Mouse (Mus musculus) small intestine, adult 2 months (tissue): ENCODE measurements around the gene Gm17617. TPM values are rescaled to one million over a fixed set of nuclear protein-coding genes. Genes with fewer than 3 reads are reported as not detected.

Experiments used
- H3K27ac ChIP-seq: fragments of 200-500 bp; 2 replicates; pipeline ENCODE4 v1.5.1; 2012; ENCODE audit warnings: low read depth, low read length, control low read depth, inconsistent platforms; ENCODE audit not compliant: insufficient read depth
- H3K27me3 ChIP-seq: fragments of 200-500 bp; 2 replicates; pipeline ENCODE4 v1.6.1; 2012; ENCODE audit warnings: mild to moderate bottlenecking, moderate library complexity, low read length, inconsistent platforms; ENCODE audit not compliant: control insufficient read depth, insufficient read depth
- H3K36me3 ChIP-seq: fragments of 200-500 bp; 2 replicates; pipeline ENCODE4 v1.6.1; 2012; ENCODE audit warnings: mild to moderate bottlenecking, low read length, control low read depth, inconsistent platforms; ENCODE audit not compliant: control insufficient read depth, insufficient read depth
- H3K4me1 ChIP-seq: fragments of 200-500 bp; 2 replicates; pipeline ENCODE4 v1.6.1; 2012; ENCODE audit warnings: low read length, inconsistent platforms, mixed read lengths; ENCODE audit not compliant: control insufficient read depth, insufficient read depth, insufficient read length
- H3K4me3 ChIP-seq: fragments of 200-500 bp; 2 replicates; pipeline ENCODE4 v1.5.1; 2012; ENCODE audit warnings: low read depth, mild to moderate bottlenecking, control low read depth, inconsistent platforms, low read length, moderate library complexity
- CTCF ChIP-seq: fragments of 200-500 bp; IDR thresholded peaks from 2 replicates; pipeline ENCODE4 v1.5.1; 2012; ENCODE audit warnings: low read depth, mild to moderate bottlenecking, control low read depth, inconsistent platforms, low read length, moderate library complexity, mixed read lengths; ENCODE audit not compliant: insufficient replicate concordance, insufficient read length; ENCODE audit errors: extremely low read depth
- POLR2A ChIP-seq: fragments of 200-500 bp; IDR thresholded peaks from 2 replicates; pipeline ENCODE4 v1.6.1; 2012; ENCODE audit warnings: low read depth, mild to moderate bottlenecking, control low read depth, inconsistent platforms, low read length, moderate library complexity
- WGBS: fragments of 180-500 bp; shearing (Covaris S2); methylation state at CpG from one replicate; pipeline ENCODE4 v1.1.7; 2018; 5-methylcytosine and 5-hydroxymethylcytosine counted together
- polyA plus RNA-seq: library from polyadenylated mRNA; depleted of rRNA; stranded (reverse); fragments of >200 nt; gene quantifications from 2 replicates; pipeline ENCODE4 v1.2.3, GENCODE M21; 2012

Gm17617 gene
- polyA plus RNA-seq, 1 experiment: not detected

DNA sequence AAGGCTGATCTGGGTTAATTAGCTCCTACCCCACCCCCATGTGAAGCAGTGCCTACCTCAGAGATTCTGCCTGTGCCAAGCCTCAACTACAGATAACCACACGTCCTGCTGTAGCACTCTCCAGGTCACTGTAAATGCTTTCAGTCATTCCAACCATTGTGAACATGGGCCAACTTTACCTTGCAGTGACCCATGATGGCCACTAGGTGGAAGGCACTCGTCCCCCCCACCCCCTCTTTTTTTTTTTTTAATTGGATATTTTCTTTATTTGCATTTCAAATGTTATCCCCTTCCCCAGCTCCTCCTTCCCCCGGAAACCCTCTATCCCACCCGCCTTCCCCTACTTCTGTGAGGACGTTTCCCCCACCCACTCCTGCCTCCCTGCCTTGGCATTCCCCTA, 2.0 kb upstream of the Gm17617 start:
- H3K36me3 ChIP-seq: peaks cover 11% of the 10 kb centered on the region
- no peak overlapping the region for H3K4me3 ChIP-seq
- 4% methylated on average over 5 of the region's 5 CpGs for WGBS
- no peaks in the 10 kb centered on the region for H3K4me1 ChIP-seq
- no peak overlapping the region for H3K27ac ChIP-seq
- TF ChIP-seq POLR2A (no peak), CTCF (peak; percentile 63; the same call in 1 of the 2 replicates)
- H3K27me3 ChIP-seq: no peaks in the 10 kb centered on the region

DNA sequence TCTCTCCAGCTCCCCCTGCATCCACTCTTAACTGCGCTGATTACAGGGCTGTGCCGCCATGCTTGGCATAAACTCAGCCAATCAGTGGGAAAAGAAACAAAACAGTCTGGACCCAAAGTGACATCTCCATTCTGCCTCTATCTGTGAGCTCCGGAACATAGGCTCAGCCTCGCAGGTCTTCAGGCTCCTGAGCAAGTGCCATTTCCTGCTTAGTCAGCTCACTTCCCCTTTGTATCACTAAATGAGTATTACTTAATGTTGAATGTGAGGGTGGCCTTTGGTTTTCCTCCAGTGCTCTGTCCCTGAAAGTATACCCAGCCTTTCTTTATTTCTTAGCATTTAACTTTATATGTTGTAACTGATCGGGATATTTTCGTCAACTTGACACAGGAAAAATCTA, 8.4 kb downstream of the Gm17617 start:
- Histone ChIP-seq H3K36me3 (peaks cover 8% of the 10 kb centered on the region; the same call in 1 of the 2 replicates), H3K27ac (no peak overlapping the region), H3K27me3 (no peaks in the 10 kb centered on the region), H3K4me3 (no peak overlapping the region), H3K4me1 (no peaks in the 10 kb centered on the region)
- TF ChIP-seq CTCF (no peak), POLR2A (no peak)
- WGBS: 87% methylated on average over 6 of the region's 6 CpGs

DNA sequence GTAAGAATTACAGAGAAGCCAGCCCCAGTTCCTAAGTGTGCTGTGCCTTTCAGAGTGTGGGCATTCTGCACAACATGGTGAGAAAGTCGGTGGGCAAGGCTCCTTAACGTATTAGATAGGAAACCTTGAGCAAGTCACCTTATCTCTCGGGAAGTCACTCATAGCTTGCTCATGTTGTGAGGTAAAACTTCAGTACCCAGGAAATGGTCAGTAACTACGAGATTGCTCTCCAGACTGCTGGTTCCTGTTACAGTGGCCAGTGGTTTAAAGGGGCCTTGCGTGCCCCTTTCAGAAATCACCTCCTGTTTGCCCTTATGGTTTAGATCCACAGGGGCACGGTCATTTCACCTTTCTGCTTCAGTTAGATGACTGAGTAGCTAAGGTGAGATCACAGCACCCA, 19.0 kb downstream of the Gm17617 start:
- Histone ChIP-seq H3K27ac (no peak overlapping the region), H3K36me3 (peaks cover 12% of the 10 kb centered on the region; the same call in 1 of the 2 replicates), H3K4me3 (no peak overlapping the region), H3K4me1 (no peaks in the 10 kb centered on the region), H3K27me3 (no peaks in the 10 kb centered on the region)
- TF ChIP-seq POLR2A: no peak
- TF ChIP-seq CTCF: no peak
- 80% methylated on average over 6 of the region's 6 CpGs for WGBS

DNA sequence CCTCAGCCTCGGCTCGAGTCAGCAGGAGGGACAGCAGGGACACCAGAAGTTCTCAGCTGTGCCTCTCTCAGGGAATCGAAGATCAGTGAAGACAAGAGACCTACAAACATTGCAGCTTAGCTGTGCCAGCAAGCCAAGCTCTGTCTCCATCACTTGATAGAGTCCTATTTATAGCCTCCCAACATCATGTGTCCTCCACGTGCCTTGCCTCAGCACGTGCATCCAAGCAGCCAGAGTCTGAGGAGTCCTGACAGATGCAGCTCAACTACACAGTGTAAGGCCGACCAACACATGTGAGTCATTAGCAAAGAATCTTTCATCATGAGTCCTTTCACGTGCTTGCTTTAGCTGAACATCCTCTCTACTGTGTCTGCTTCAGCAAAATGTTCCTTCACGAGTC, 25.7 kb downstream of the Gm17617 start:
- 77% methylated on average over 8 of the region's 8 CpGs for WGBS
- H3K4me3 ChIP-seq: no peak overlapping the region
- peak overlapping the region; percentile 45 for H3K27ac ChIP-seq
- H3K27me3 ChIP-seq: no peaks in the 10 kb centered on the region
- H3K4me1 ChIP-seq: peaks cover 4% of the 10 kb centered on the region; the same call in 1 of the 2 replicates
- TF ChIP-seq CTCF (no peak), POLR2A (no peak)
- H3K36me3 ChIP-seq: no peaks in the 10 kb centered on the region

DNA sequence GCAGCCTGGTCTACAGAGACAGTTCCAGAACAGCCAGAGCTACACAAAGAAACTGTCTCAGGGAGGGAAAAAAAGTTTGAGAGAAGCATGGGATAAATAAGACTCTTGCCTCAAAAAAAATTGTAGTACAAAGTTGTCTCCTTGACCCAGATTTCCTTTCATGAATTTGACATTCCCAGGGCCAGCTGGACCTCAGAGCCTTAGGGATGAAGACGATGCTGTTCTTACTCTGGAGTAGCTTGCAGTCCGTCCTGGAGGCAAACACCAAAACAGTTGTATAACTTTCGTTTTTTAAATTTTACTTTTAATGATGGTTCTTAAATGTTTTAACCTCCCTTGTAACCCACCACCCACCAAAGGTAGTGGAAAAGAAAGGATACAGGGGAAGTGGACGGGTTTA, 26.2 kb downstream of the Gm17617 start:
- peak overlapping the region; percentile 45 for H3K27ac ChIP-seq

DNA sequence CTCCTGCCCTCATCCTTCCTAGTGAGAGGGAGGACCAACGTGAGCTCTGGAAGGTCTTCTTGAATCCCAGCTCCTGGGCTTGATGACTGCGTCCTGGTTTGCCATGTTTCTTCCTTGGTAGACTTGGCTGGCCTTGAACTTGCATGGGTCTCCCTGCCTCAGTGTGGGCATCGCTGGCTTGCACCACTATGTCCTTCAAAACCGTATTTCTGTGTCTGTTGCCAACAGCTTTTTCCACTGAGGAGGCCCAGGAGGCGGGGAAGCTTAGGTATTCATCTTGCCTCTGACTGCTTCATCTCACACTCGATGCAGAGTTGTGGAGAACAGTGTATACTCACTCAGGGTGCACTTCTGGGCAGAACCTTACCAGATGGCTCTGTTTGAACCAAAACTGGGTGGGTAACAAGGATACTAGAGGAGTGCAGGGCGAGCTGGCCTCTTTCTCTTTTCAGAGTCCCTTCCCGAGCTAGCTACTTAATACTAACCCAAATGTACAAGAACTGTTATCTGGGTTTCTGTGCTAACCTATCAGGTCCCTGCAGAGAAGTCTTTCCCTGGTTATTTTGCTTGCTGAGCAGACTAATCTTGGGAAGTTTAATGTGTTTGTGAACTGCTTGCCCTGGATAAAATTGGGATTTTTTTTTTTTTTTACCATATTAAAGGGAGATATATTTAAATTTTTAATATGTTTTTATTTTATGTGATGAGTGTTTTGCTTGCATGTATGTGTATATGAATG, 27.2 kb downstream of the Gm17617 start:
- Histone ChIP-seq H3K27ac (no peak overlapping the region), H3K4me3 (peak overlapping the region; percentile 94), H3K36me3 (no peaks in the 10 kb centered on the region), H3K4me1 (peaks cover 4% of the 10 kb centered on the region; the same call in 1 of the 2 replicates), H3K27me3 (no peaks in the 10 kb centered on the region)
- WGBS: 19% methylated on average over 8 of the region's 8 CpGs
- TF ChIP-seq CTCF: no peak
- TF ChIP-seq POLR2A: no peak

More for the DNA sequence above, 26.2 kb downstream of the Gm17617 start:
- TF ChIP-seq CTCF (no peak), POLR2A (no peak)
- H3K4me1 ChIP-seq: peaks cover 4% of the 10 kb centered on the region; the same call in 1 of the 2 replicates
- H3K36me3 ChIP-seq: no peaks in the 10 kb centered on the region
- no peak overlapping the region for H3K4me3 ChIP-seq
- H3K27me3 ChIP-seq: no peaks in the 10 kb centered on the region
- WGBS: 89% methylated on average over 4 of the region's 4 CpGs

DNA sequence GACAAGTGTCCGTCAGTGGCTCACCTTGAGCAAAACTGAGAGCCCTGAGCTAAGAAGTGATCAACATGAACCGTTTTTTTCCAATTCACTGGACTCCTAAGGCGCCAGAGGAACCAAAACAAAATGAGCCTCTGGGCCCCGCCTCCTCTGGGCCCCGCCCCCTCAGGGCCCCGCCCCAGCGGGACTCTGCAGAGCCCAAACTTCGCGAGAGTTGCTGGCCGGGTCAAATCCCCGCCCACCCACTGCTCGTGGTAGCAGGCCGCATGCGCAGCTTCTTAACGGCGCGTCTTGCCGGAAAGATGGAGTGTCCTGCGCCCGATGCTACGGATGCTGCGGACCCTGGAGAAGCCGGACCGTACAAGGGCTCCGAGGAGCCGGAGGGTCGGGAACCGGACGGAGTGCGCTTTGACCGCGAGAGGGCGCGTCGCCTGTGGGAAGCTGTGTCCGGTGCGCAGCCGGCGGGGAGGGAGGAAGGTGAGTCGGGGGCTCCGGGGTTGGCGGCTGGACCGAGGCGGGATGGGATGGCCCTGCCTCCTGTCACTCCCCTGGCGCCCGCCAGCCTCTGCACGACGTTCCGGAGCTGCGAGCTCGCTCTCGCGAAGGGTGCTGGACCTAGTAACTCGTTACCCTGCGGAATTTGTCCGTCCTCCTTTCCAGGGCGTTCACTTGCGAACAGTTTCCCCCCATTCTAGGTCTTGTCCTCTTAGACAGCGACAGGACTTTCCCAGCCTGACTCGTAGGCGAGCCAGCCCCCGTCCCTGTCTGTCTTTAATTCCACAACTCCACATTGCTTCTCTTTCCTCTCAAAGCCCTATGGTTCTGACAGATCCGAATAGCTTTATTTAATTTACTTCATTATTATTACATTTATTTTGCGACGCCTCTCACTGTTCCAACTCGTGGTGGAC, 28.0 kb downstream of the Gm17617 start, which contains the start of gene Zfp346:
Gene Zfp346 (plus strand): TSS at position 267 of the 908 bp plus-strand sequence.
- H3K27me3 ChIP-seq: no peaks in the 10 kb centered on the region
- H3K27ac ChIP-seq: peak within 1 kb of the TSS; percentile 8; the same call in 1 of the 2 replicates
- no peaks in the 10 kb centered on the region for H3K36me3 ChIP-seq
- 1% methylated on average over 66 of the region's 66 CpGs for WGBS
- peak within 1 kb of the TSS; percentile 94 for H3K4me3 ChIP-seq
- TF ChIP-seq CTCF: peak; percentile 32; the same call in 1 of the 2 replicates
- peak; percentile 89 for TF ChIP-seq POLR2A
- peaks cover 4% of the 10 kb centered on the region; the same call in 1 of the 2 replicates for H3K4me1 ChIP-seq
